Mouse (Mus musculus): ENCODE data around the gene Bcl9l. TPM values are rescaled to one million over a fixed set of nuclear protein-coding genes. Genes with fewer than 3 reads are reported as not detected.

Bcl9l gene
- 10 to 100 TPM; 22.2 to 90.8 TPM for polyA plus RNA-seq (2012; fragmentation: generic; extraction: Trizol)

DNA sequence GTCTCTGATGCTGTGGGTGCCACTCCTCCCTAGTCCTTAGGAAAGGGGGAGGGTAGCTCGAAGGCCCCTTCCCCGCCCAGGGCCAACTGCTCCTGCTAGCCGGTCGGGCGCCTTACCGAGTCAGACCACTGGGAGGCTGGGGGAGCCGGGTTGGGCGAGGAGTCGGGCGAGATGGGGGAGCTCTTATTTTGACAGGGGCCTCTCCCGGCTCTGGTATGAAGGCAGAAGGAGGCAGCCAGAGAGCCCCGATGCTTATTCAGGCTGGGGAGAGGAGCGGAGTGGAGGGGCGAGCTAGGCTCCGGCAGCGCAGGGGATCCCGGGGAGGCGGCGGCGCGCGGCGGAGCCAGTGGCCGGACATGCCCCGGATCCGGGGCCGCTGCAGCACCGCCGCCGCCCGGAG, at the start of gene Bcl9l:
Gene Bcl9l, plus strand, starts transcription at position 274 of the 400 bp plus-strand sequence.

DNA sequence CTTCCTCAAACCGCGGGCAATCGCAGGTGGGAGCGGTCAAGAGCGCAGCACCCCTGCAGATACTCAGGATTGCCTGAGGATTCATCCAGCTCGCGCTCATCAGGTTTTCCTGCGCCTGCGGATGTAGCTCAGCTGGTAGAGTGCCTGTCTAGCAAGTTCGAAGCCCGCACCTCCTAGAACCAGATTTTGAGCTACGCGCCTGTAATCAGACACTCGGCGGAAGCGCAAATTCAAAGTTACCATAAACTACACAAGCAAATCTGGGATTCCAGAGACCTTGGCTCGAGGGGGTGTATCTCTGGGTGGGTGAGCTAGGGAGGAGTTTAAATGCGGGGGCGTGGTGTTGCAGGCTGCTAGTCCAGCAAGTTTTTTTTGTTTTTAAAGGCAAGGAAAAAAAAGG, 41.7 kb upstream of the Bcl9l start, which contains the start of gene Foxr1:
Gene Foxr1, minus strand, starts transcription at position 176 of the 400 bp plus-strand sequence.

DNA sequence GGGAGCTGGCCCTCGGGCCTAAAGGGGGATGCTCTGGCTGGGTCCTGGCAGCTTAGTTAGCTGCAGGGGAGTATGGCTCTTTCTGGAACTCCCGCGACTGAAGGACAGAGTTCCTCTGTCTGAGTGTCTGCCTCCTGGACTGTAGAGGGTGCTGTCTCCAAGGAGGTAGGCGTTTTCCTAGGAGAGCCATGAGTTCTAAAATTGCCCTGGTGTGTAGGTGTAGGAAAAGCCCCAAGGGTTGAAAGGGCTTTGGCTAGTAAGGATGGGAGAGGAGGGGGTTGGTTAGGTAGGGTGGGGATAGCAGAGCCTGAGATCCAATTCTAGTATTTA, 27.8 kb upstream of the Bcl9l start, which contains the start of gene Upk2:
Gene Upk2, minus strand, starts transcription at position 86 of the 330 bp plus-strand sequence.

Other genes starting within 250 kb of the Bcl9l start
- 1 to 10 TPM in 1 of 2 experiments, under 1 TPM in 1; 0.90 to 3.3 TPM for gene Cbl, start 248.8 kb upstream of the Bcl9l start, polyA plus RNA-seq (2012; fragmentation: generic; extraction: Trizol)
- not detected for gene Ccdc153, start 242.1 kb upstream of the Bcl9l start, polyA plus RNA-seq (2012; fragmentation: generic; extraction: Trizol)
- under 1 TPM in 1 of 2 experiments, not detected in 1; 0.04 TPM for gene Pdzd3, start 231.4 kb upstream of the Bcl9l start, polyA plus RNA-seq (2012; fragmentation: generic; extraction: Trizol)
- 1 to 10 TPM in 1 of 2 experiments, under 1 TPM in 1; 0.41 to 2.5 TPM for gene Nlrx1, start 214.2 kb upstream of the Bcl9l start, polyA plus RNA-seq (2012; fragmentation: generic; extraction: Trizol)
- under 1 TPM; 0.09 to 0.91 TPM for gene Abcg4, start 194.2 kb upstream of the Bcl9l start, polyA plus RNA-seq (2012; fragmentation: generic; extraction: Trizol)
- 1 to 10 TPM; 2.5 to 5.2 TPM for gene Hinfp, start 177.2 kb upstream of the Bcl9l start, polyA plus RNA-seq (2012; fragmentation: generic; extraction: Trizol)
- 1 to 10 TPM; 3.7 to 4.6 TPM for gene C2cd2l, start 162.5 kb upstream of the Bcl9l start, polyA plus RNA-seq (2012; fragmentation: generic; extraction: Trizol)
- gene Dpagt1, start 156.8 kb upstream of the Bcl9l start, polyA plus RNA-seq (2012; fragmentation: generic; extraction: Trizol), result 10 to 100 TPM; 24.6 to 26.4 TPM
- gene H2afx, start 148.1 kb upstream of the Bcl9l start, polyA plus RNA-seq (2012; fragmentation: generic; extraction: Trizol), result 100 to 1,000 TPM; 334 to 376 TPM
- 10 to 100 TPM; 33.8 to 49.1 TPM for gene Hmbs, start 138.6 kb upstream of the Bcl9l start, polyA plus RNA-seq (2012; fragmentation: generic; extraction: Trizol)
- 10 to 100 TPM; 13.5 to 31.9 TPM for gene Vps11, start 121.2 kb upstream of the Bcl9l start, polyA plus RNA-seq (2012; fragmentation: generic; extraction: Trizol)
- 10 to 100 TPM; 12.8 to 29.3 TPM for gene Hyou1, start 103.3 kb upstream of the Bcl9l start, polyA plus RNA-seq (2012; fragmentation: generic; extraction: Trizol)
- 10 to 100 TPM in 1 of 2 experiments, 1 to 10 TPM in 1; 5.7 to 11.4 TPM for gene Slc37a4, start 86.0 kb upstream of the Bcl9l start, polyA plus RNA-seq (2012; fragmentation: generic; extraction: Trizol)
- gene Rps25, start 75.7 kb upstream of the Bcl9l start, polyA plus RNA-seq (2012; fragmentation: generic; extraction: Trizol), result 1,000 to 10,000 TPM; 2,064 to 3,081 TPM
- gene Trappc4, start 75.2 kb upstream of the Bcl9l start, polyA plus RNA-seq (2012; fragmentation: generic; extraction: Trizol), result 10 to 100 TPM; 86.8 to 98.1 TPM
- 10 to 100 TPM in 1 of 2 experiments, 1 to 10 TPM in 1; 7.9 to 23.6 TPM for gene Ccdc84, start 64.3 kb upstream of the Bcl9l start, polyA plus RNA-seq (2012; fragmentation: generic; extraction: Trizol)
- not detected for gene Foxr1, start 41.7 kb upstream of the Bcl9l start, polyA plus RNA-seq (2012; fragmentation: generic; extraction: Trizol)
- gene Upk2, start 27.8 kb upstream of the Bcl9l start, polyA plus RNA-seq (2012; fragmentation: generic; extraction: Trizol), result under 1 TPM in 1 of 2 experiments, not detected in 1; 0.07 TPM
- under 1 TPM; 0.02 to 0.15 TPM for gene Cxcr5, start 79.1 kb downstream of the Bcl9l start, polyA plus RNA-seq (2012; fragmentation: generic; extraction: Trizol)
- 10 to 100 TPM in 1 of 2 experiments, 1 to 10 TPM in 1; 2.6 to 31.0 TPM for gene Ddx6, start 122.1 kb downstream of the Bcl9l start, polyA plus RNA-seq (2012; fragmentation: generic; extraction: Trizol)
- gene Treh, start 190.4 kb downstream of the Bcl9l start, polyA plus RNA-seq (2012; fragmentation: generic; extraction: Trizol), result not detected